Mouse (Mus musculus): Measurements from ENCODE around the gene Galnt16. TPM values are rescaled to one million over a fixed set of nuclear protein-coding genes. Genes with fewer than 3 reads are reported as not detected.

Galnt16 gene
- total RNA-seq, 1 experiment from 2014 or later: not detected

- ATAC-seq (replicated peaks; ENCODE audit: insufficient number of reproducible peaks, low FRiP score, low TSS enrichment, poor library complexity, severe bottlenecking): no peak; the same call in 1 of the 2 replicates
Measured at GRCm38 (mm10) chr12:80642725-80643692, 124.9 kb downstream of the Galnt16 start.

DNA sequence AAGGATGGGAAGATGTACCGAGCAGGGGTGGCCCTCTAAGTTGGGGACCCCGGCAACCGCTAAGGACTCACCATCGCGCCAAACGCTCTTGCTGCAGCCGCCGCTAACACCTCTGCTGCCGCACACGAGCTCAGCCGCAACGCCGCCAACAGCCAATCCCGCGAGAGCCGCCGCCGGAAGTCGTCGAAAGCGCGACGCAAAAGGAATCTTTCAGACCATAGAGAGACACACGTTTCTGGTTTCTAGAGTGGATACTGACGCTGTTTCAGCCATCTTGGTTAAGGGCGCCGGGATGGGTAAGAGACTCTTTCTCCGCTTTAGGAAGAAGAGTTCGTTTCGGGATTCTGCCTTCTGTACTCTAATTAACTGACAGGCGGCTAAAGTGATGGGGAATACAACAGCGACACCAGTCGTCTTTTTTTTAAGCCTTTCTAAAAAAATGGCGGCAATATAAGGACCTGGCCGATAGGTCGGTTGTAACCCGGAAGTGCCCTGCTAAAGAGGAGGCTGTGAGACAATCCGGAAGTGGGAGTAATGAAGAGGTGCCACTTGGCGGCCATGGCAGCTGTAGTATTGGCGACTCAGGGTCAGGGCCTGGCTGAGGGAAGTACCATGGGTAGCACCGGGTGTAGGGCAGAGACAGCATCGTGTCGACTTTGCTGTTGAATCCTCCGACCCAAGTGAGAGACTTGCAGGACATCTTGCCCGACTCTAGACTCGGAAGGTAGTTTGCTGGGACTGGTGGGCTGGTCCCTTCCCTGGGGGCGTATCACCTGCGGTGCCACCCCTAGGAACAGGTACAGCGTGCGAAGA, 125.8 kb downstream of the Galnt16 start, which contains the start of the genes Slc39a9 and Erh:
TSS of gene Slc39a9 (plus strand) at position 191 of the 813 bp plus-strand sequence.
TSS of gene Erh (minus strand) at position 649 of the 813 bp plus-strand sequence.
- peak; percentile 94 for ATAC-seq (replicated peaks; ENCODE audit: insufficient number of reproducible peaks, low FRiP score, low TSS enrichment, poor library complexity, severe bottlenecking)

DNA sequence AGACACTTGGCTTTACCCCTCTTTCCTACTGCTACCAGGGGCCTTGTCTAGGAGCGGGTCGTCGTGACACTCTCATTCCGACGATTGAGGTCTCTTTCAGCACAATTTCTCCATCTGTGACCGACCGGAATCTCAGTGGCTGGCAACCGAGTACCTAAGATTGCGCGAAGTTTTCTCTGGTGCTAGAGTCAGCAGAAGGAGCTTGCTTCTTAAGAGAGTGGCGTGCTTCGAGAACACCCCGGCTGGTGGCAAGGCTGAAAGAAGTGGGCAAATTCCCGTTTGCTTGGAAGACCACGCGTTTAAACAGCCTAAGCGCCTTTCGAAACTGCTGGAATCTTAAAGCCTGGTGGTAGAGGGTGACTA, 126.4 kb downstream of the Galnt16 start:
- no peak for ATAC-seq (replicated peaks; ENCODE audit: insufficient number of reproducible peaks, low FRiP score, low TSS enrichment, poor library complexity, severe bottlenecking)

GRCm38 (mm10) chr12:80646377-80646776, 128.3 kb downstream of the Galnt16 start:
- no peak for ATAC-seq (replicated peaks; ENCODE audit: insufficient number of reproducible peaks, low FRiP score, low TSS enrichment, poor library complexity, severe bottlenecking)

DNA sequence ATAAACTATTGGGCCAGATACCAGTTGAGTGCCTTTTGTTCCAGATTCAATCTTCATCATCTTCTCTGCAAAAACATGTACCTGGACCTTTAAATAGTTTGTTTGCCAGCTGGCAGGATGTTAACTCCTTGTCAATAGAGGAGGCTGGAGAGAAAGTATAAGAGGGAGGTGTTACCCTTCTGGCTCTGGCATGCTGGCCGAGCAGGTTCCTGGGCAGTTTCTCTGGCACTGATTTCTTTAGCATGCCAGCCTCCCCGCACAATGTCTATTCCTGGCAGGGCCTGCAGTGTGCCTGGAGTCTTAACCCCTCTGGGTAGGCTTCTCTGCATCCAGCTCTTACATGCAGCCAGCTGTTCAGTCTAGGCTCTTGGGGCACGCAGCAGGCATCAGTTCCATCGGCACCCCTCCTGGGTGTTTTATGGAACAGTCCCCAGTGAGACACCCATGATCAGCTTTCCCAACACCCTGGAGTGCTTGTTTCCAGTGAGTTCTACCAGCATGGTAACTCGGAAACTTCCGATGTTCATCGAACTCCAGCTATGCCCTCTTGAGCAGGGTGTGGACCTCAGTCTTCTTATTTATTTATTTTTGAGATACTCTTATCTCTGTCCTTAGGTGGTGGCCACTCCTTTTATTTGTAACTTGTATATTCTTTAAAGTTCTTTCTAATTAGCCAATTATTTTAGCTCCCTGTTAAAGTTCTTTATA, 136.0 kb downstream of the Galnt16 start:
- ATAC-seq (replicated peaks; ENCODE audit: insufficient number of reproducible peaks, low FRiP score, low TSS enrichment, poor library complexity, severe bottlenecking): no peak

GRCm38 (mm10) chr12:80654659-80655025, 136.6 kb downstream of the Galnt16 start:
- no peak for ATAC-seq (replicated peaks; ENCODE audit: insufficient number of reproducible peaks, low FRiP score, low TSS enrichment, poor library complexity, severe bottlenecking)

DNA sequence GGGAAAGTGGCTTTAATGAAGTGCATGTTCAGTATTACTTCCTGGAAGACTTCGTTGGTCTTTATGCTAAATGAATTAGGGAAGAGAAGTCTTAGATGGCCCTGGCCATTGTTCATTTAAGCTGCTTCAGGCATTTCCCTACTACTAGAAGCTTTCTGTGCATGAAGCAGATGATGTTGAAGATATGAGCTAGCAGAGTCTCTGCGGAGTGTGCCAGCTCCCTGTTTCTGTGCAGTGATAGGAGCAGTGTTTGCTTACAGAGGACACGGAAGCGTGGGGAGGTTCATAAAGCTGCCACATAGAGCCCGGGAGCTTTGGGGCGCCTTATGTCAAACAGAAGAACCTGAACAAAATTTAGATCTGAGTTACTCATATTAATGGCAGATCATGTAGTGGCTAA, 140.6 kb downstream of the Galnt16 start:
- ATAC-seq (replicated peaks; ENCODE audit: insufficient number of reproducible peaks, low FRiP score, low TSS enrichment, poor library complexity, severe bottlenecking): no peak

DNA sequence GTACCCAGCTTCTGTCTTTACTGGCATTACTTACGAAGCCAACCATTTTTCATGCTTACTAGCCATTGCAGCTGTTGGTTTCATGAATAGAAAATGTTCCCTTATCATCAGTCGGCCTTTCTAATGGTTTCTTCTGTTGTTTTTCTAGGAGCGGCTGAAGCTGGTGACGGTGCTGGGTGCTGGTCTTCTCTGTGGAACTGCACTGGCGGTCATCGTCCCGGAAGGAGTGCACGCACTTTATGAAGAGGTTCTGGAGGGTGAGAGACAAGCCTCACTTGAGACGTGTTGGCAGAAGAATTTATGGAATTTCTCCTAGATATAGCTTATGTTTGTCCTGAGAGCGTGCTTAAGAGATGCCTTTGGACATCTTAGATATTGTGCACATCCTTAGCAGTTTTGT, 144.2 kb downstream of the Galnt16 start:
- no peak for ATAC-seq (replicated peaks; ENCODE audit: insufficient number of reproducible peaks, low FRiP score, low TSS enrichment, poor library complexity, severe bottlenecking)

GRCm38 (mm10) chr12:80663935-80664334, 145.9 kb downstream of the Galnt16 start:
- no peak for ATAC-seq (replicated peaks; ENCODE audit: insufficient number of reproducible peaks, low FRiP score, low TSS enrichment, poor library complexity, severe bottlenecking)

- ATAC-seq (replicated peaks; ENCODE audit: insufficient number of reproducible peaks, low FRiP score, low TSS enrichment, poor library complexity, severe bottlenecking): no peak
Measured at GRCm38 (mm10) chr12:80668391-80668790, 150.3 kb downstream of the Galnt16 start.

GRCm38 (mm10) chr12:80673170-80673569, 155.1 kb downstream of the Galnt16 start:
- no peak for ATAC-seq (replicated peaks; ENCODE audit: insufficient number of reproducible peaks, low FRiP score, low TSS enrichment, poor library complexity, severe bottlenecking)

Other genes with a start within 250 kb of the Galnt16 start
- gene Dcaf5, start 81.7 kb upstream of the Galnt16 start, total RNA-seq (2017): 33.3 to 49.8 TPM (median 34.8 TPM) in 3 replicates
- 29.2 to 48.5 TPM (median 31.7 TPM) in 3 replicates for gene Exd2, start 55.2 kb upstream of the Galnt16 start, total RNA-seq (2017)
- gene Slc39a9, start 125.6 kb downstream of the Galnt16 start, total RNA-seq (2017): 7.9 to 18.9 TPM (median 8.6 TPM) in 3 replicates
- gene Erh, start 126.1 kb downstream of the Galnt16 start, total RNA-seq (2017): 27.7 to 31.5 TPM (median 30.9 TPM) in 3 replicates
- not detected in 3 replicates for gene Plekhd1, start 174.3 kb downstream of the Galnt16 start, total RNA-seq (2017)
- not detected in 3 replicates for gene Ccdc177, start 242.4 kb downstream of the Galnt16 start, total RNA-seq (2017)

All from monocyte, adult 5-6 weeks (primary cell).